Mouse (Mus musculus): ENCODE results near the gene Vps72.
"Not testable (repeated sequence)": the region's sequence is repeated elsewhere in the genome, so short reads cannot be mapped to it uniquely, and the experiment has no call there.

Vps72 gene

GRCm38 (mm10) chr3:95132389-95132788, 21.6 kb downstream of the Vps72 start:
- intact Hi-C loops (cut with DNase I): not testable (repeated sequence)

- intact Hi-C loops (cut with DNase I): no loop called here
Observed at GRCm38 (mm10) chr3:95133176-95133575, 22.4 kb downstream of the Vps72 start.

GRCm38 (mm10) chr3:95133680-95134101, 22.9 kb downstream of the Vps72 start, which contains the start of the genes Scnm1 and Lysmd1:
Gene Scnm1 (minus strand): TSS chr3:95134011.
Gene Lysmd1 (plus strand): TSS chr3:95134088.
- intact Hi-C loops (cut with DNase I): no loop called here

- intact Hi-C loops (cut with DNase I): not testable (repeated sequence)
Observed at GRCm38 (mm10) chr3:95134133-95134532, 23.3 kb downstream of the Vps72 start.

GRCm38 (mm10) chr3:95135023-95135422, 24.2 kb downstream of the Vps72 start:
- intact Hi-C loops (cut with DNase I): no loop called here

- intact Hi-C loops (cut with DNase I): no loop called here
Observed at GRCm38 (mm10) chr3:95135433-95136052, 24.7 kb downstream of the Vps72 start.

GRCm38 (mm10) chr3:95136336-95136735, 25.5 kb downstream of the Vps72 start:
- intact Hi-C loops (cut with DNase I): no loop called here

- intact Hi-C loops (cut with DNase I): loop anchor here (5.0 kb wide), 2 partner anchors 38 to 73 kb away; no protein-coding TSS in a partner anchor
Observed at GRCm38 (mm10) chr3:95139586-95140288, 28.9 kb downstream of the Vps72 start.

GRCm38 (mm10) chr3:95140289-95140595, 29.4 kb downstream of the Vps72 start:
- intact Hi-C loops (cut with DNase I): loop anchor here (5.0 kb wide), 2 partner anchors 37 to 72 kb away; no protein-coding TSS in a partner anchor

- intact Hi-C loops (cut with DNase I): loop anchor here (5.0 kb wide), 2 partner anchors 37 to 72 kb away; no protein-coding TSS in a partner anchor
Observed at GRCm38 (mm10) chr3:95140795-95141194, 30.0 kb downstream of the Vps72 start.

- intact Hi-C loops (cut with DNase I): loop anchor here (5.0 kb wide), 2 partner anchors 36 to 71 kb away; no protein-coding TSS in a partner anchor
Observed at GRCm38 (mm10) chr3:95141474-95141873, 30.7 kb downstream of the Vps72 start.

GRCm38 (mm10) chr3:95141952-95142616, 31.3 kb downstream of the Vps72 start, which contains the start of gene Tnfaip8l2:
Gene Tnfaip8l2 (minus strand): TSS chr3:95142360.
- intact Hi-C loops (cut with DNase I): loop anchor here (5.0 kb wide), 2 partner anchors 35 to 70 kb away; no protein-coding TSS in a partner anchor

- intact Hi-C loops (cut with DNase I): loop anchor here (5.0 kb wide), 2 partner anchors 35 to 70 kb away; no protein-coding TSS in a partner anchor
Observed at GRCm38 (mm10) chr3:95142617-95143011, 31.8 kb downstream of the Vps72 start.

- intact Hi-C loops (cut with DNase I): no loop called here
Observed at GRCm38 (mm10) chr3:95147924-95148323, 37.1 kb downstream of the Vps72 start.

GRCm38 (mm10) chr3:95153874-95154273, 43.1 kb downstream of the Vps72 start:
- intact Hi-C loops (cut with DNase I): no loop called here

- intact Hi-C loops (cut with DNase I): no loop called here
Observed at GRCm38 (mm10) chr3:95159511-95159986, 48.7 kb downstream of the Vps72 start.

GRCm38 (mm10) chr3:95159987-95160963, 49.5 kb downstream of the Vps72 start, which contains the start of gene Sema6c:
Gene Sema6c (plus strand): TSS chr3:95160457.
- intact Hi-C loops (cut with DNase I): no loop called here

GRCm38 (mm10) chr3:95161041-95161551, 50.3 kb downstream of the Vps72 start:
- intact Hi-C loops (cut with DNase I): no loop called here

GRCm38 (mm10) chr3:95161618-95162344, 51.0 kb downstream of the Vps72 start:
- intact Hi-C loops (cut with DNase I): no loop called here

GRCm38 (mm10) chr3:95162345-95162628, 51.5 kb downstream of the Vps72 start:
- intact Hi-C loops (cut with DNase I): no loop called here
